Mouse (Mus musculus): ENCODE measurements around the gene Lrguk. TPM values are rescaled to one million over a fixed set of nuclear protein-coding genes. Genes with fewer than 3 reads are reported as not detected.

Lrguk gene
- polyA plus RNA-seq, 1 experiment from 2014 or later = 3.5 TPM

DNA sequence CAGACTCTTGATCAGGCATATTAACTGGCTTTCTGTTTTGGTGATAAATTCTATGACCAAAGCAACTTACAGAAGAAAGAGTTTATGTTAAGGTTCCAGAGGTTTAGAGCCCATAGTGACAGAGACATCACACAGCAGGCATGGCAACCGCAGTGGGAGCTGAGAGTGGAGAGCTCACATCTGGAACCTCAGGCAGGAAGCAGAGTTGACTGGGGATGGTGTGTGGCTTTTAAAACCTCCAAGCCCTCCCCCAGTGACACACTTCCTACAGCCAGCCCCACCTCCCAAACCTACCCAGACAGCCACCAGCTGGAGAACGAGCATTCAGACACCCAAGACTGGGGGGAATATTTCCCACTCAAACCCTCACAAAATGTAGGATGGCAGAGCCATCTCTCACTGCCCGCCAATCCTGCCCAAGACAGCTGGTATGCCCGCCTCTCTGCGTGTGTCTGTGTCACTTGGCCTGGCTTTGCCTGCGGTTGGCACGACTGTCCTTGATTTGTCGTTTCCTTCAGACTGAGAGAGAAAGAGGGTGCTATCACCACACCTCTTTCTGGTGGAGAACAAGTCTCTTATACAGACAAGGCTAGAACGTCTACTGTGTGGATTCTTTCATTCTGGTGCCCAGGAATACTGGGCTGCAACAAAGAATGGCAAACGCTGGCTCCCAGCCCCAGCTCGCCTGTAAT, 12.5 kb downstream of the Lrguk start:
- Histone ChIP-seq H3K9ac (no peak overlapping the region), H3K4me1 (ENCODE audit: insufficient read depth) (peaks cover 8% of the 10 kb centered on the region; the same call in 1 of the 2 replicates), H3K4me3 (ENCODE audit: low read depth, low read length) (no peak overlapping the region), H3K27ac (ENCODE audit: low read depth) (peak overlapping the region; percentile 30; the same call in 1 of the 2 replicates), H3K36me3 (ENCODE audit: insufficient read depth) (no peaks in the 10 kb centered on the region), H3K27me3 (ENCODE audit: insufficient read depth, low read length) (no peaks in the 10 kb centered on the region), H3K9me3 (ENCODE audit: low read depth, low read length) (no peaks in the 10 kb centered on the region), H3K4me2 (no peak overlapping the region)
- WGBS = 66% methylated on average over 11 of the region's 11 CpGs
- ATAC-seq (ENCODE audit: insufficient read depth) (peak; percentile 81), DNase-seq (peak; percentile 88)
- no peak for TF ChIP-seq CTCF (IDR thresholded peaks at IDR 0.05; ENCODE audit: low read depth)

DNA sequence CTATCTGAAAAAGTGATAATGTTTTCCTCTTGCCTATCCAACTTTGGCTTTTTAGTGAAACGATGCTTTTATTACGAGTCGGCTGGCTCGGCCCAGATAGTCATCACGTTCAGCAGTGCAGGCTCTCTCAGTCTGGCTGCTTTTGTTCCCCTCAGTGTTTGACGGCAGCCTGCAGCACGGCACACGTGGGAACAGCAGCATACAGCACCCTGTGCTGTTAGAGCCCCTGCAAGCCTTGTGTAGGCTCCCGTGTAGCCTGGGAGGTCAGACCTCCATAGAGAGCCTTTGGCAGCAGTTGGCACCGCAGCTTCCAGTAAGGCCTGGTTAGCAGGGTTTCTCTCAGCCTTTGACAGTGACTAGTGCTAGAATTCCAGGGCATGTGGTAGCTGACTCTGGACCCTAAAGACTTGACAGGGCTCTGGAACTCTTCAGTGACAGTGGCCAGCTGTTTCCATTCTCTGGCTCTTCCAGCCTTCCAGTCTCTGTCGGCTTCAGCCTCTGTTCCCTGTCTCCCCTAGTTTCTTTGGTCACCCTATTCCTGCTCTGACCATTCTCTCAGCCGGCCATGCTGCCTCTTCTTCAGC, 15.1 kb downstream of the Lrguk start:
- no peak for TF ChIP-seq CTCF (IDR thresholded peaks at IDR 0.05; ENCODE audit: low read depth)
- DNase-seq (peak; percentile 89), ATAC-seq (ENCODE audit: insufficient read depth) (peak; percentile 82)
- Histone ChIP-seq H3K4me1 (ENCODE audit: insufficient read depth) (peaks cover 8% of the 10 kb centered on the region; the same call in 1 of the 2 replicates), H3K27me3 (ENCODE audit: insufficient read depth, low read length) (no peaks in the 10 kb centered on the region), H3K4me3 (ENCODE audit: low read depth, low read length) (no peak overlapping the region), H3K9ac (no peak overlapping the region), H3K36me3 (ENCODE audit: insufficient read depth) (no peaks in the 10 kb centered on the region), H3K27ac (ENCODE audit: low read depth) (peak overlapping the region; percentile 84), H3K9me3 (ENCODE audit: low read depth, low read length) (no peaks in the 10 kb centered on the region), H3K4me2 (no peak overlapping the region)
- 42% methylated on average over 12 of the region's 12 CpGs for WGBS

DNA sequence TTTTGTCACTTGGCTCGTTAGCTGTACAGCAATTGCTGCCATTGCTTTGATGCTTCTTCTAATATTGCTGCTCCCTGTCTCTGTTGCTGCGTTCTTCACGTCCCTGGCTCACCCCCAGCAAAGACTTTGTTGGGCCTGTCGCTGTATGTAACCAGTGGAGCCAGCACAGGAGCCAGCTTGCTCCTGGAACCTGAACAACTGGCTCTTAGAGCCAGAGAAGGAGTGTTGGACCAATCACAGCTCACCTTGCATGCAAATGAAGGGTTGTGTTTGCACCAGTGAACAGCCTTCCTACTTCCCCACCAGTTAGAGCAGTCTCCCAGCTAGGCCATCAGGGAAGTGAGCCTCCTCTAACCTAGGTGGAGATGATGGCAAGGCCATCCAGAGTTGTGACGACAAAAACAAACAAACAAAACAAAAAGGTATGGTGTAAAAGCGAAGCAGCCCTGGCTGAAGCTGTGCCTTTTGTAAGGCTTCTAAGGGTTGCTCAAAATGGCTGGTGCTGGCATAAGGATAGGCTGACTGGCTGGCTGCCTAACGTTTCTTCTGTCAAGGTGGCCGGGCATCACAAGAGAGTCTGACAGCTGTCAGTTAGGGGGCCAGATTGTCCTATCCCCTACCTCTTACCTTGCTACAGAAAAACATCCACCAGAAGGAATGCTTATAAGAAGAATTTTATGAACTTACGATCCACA, 15.7 kb downstream of the Lrguk start:
- H3K9me3 ChIP-seq (ENCODE audit: low read depth, low read length) = no peaks in the 10 kb centered on the region
- ATAC-seq (ENCODE audit: insufficient read depth) = peak; percentile 7; the same call in 1 of the 2 replicates
- no peaks in the 10 kb centered on the region for H3K27me3 ChIP-seq (ENCODE audit: insufficient read depth, low read length)
- DNase-seq = no peak
- WGBS = 71% methylated on average over 9 of the region's 9 CpGs
- H3K4me1 ChIP-seq (ENCODE audit: insufficient read depth) = peaks cover 7% of the 10 kb centered on the region; the same call in 1 of the 2 replicates
- H3K4me2 ChIP-seq = no peak overlapping the region
- H3K4me3 ChIP-seq (ENCODE audit: low read depth, low read length) = no peak overlapping the region
- peak overlapping the region; percentile 84 for H3K27ac ChIP-seq (ENCODE audit: low read depth)
- no peak for TF ChIP-seq CTCF (IDR thresholded peaks at IDR 0.05; ENCODE audit: low read depth)
- no peaks in the 10 kb centered on the region for H3K36me3 ChIP-seq (ENCODE audit: insufficient read depth)
- no peak overlapping the region for H3K9ac ChIP-seq

DNA sequence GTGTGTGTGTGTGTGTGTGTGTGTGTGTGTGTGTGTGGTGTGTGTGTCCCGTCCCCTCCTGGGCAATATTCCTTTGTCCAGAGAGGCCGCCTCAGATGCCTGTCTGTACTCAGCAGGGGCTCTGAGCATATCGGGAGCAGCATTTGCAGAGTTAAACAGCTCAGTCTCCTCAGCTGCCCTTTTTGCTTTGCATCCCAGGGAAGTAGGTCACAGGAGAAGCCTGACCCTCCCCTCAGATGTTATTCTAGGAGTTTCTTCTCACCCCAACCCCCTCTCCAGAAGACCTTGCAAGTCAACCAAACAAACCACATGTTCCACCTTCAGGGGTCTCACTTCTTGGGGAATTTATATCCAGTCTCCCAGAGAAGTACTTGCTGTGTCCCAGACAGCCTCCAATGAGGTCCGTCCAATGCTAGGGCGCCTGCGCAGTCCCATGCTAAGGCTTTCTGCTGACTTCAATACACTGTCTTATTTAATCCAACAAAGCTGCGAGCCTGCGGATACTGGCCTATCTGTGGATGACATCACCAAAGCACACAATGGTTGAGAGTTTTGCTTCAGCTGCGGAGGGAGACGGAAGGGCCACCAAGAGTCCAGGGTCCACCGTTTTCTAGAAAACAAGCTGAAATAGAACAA, 17.4 kb downstream of the Lrguk start:
- ATAC-seq (ENCODE audit: insufficient read depth) (no peak), DNase-seq (peak; percentile 24)
- Histone ChIP-seq H3K4me2 (no peak overlapping the region), H3K9me3 (ENCODE audit: low read depth, low read length) (no peaks in the 10 kb centered on the region), H3K9ac (no peak overlapping the region), H3K36me3 (ENCODE audit: insufficient read depth) (no peaks in the 10 kb centered on the region), H3K4me1 (ENCODE audit: insufficient read depth) (no peaks in the 10 kb centered on the region; the same call in 1 of the 2 replicates), H3K4me3 (ENCODE audit: low read depth, low read length) (no peak overlapping the region), H3K27ac (ENCODE audit: low read depth) (peak overlapping the region; percentile 32; the same call in 1 of the 2 replicates), H3K27me3 (ENCODE audit: insufficient read depth, low read length) (no peaks in the 10 kb centered on the region)
- 59% methylated on average over 11 of the region's 11 CpGs for WGBS
- TF ChIP-seq CTCF (IDR thresholded peaks at IDR 0.05; ENCODE audit: low read depth) = no peak

DNA sequence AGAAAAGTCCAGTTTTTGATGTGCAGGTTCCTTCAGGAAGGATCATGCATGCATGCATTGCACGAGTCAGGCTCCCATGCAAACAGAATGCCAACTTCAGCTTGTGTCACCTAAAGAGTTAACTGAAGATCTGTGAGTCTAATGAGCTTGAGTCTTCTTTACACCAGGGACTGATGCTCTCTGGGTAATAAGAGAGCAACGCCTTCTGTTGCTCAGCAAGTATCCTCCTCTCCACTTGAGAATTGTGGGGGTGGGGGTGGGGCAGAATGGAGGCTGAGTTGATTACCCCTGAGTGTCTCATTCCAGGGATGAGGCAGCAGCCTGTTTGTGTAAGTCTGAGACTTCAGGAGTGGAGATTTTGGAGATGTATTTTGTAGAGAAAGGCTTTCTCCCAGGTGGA, 20.2 kb downstream of the Lrguk start:
- TF ChIP-seq CTCF (IDR thresholded peaks at IDR 0.05; ENCODE audit: low read depth) = no peak
- WGBS = 70% methylated on average over 2 of the region's 2 CpGs
- Histone ChIP-seq H3K9me3 (ENCODE audit: low read depth, low read length) (no peaks in the 10 kb centered on the region), H3K27ac (ENCODE audit: low read depth) (no peak overlapping the region), H3K27me3 (ENCODE audit: insufficient read depth, low read length) (no peaks in the 10 kb centered on the region), H3K4me2 (no peak overlapping the region), H3K9ac (no peak overlapping the region), H3K4me3 (ENCODE audit: low read depth, low read length) (no peak overlapping the region), H3K36me3 (ENCODE audit: insufficient read depth) (no peaks in the 10 kb centered on the region), H3K4me1 (ENCODE audit: insufficient read depth) (no peaks in the 10 kb centered on the region; the same call in 1 of the 2 replicates)
- ATAC-seq (ENCODE audit: insufficient read depth) (no peak), DNase-seq (no peak)

DNA sequence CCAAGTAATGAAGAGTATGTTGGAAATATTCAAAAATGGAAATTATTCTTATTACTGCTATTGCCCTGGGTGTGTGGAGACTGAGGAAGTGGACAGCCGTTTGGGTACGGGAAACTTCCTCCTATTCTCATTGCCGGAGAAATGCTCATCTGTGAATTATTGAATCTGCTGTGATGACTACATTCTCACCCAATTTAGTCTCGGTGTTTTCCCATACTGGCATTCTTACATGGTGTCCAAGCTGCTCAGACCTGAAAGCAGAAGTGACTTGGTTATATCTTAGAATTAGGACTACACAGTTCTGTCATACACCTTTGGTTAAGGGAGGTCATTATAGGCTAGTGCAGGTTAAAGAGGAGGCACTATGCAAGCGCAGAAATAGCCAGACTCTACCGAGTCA, 30.5 kb downstream of the Lrguk start:
- no peak overlapping the region for H3K4me2 ChIP-seq
- TF ChIP-seq CTCF (IDR thresholded peaks at IDR 0.05; ENCODE audit: low read depth) = no peak
- no peaks in the 10 kb centered on the region for H3K4me1 ChIP-seq (ENCODE audit: insufficient read depth)
- no peaks in the 10 kb centered on the region for H3K36me3 ChIP-seq (ENCODE audit: insufficient read depth)
- H3K9ac ChIP-seq = no peak overlapping the region
- H3K9me3 ChIP-seq (ENCODE audit: low read depth, low read length) = no peaks in the 10 kb centered on the region
- no peak overlapping the region for H3K4me3 ChIP-seq (ENCODE audit: low read depth, low read length)
- no peak for DNase-seq
- 91% methylated on average over 6 of the region's 6 CpGs for WGBS
- H3K27ac ChIP-seq (ENCODE audit: low read depth) = no peak overlapping the region
- no peak for ATAC-seq (ENCODE audit: insufficient read depth)
- H3K27me3 ChIP-seq (ENCODE audit: insufficient read depth, low read length) = no peaks in the 10 kb centered on the region
